Mouse (Mus musculus) stomach, embryonic 16.5 days (tissue): ENCODE data around the gene Olfr1380. TPM values are rescaled to one million over a fixed set of nuclear protein-coding genes. Genes with fewer than 3 reads are reported as not detected.
"Not testable (repeated sequence)": the region's sequence is repeated elsewhere in the genome, so short reads cannot be mapped to it uniquely, and the experiment has no call there.

Source experiments
- ATAC-seq: fragments of 200-750 bp; cut with Nextera tagmentation; 2 replicates; pipeline ENCODE4 v1.8.0; 2017; ENCODE audit warnings: moderate number of reproducible peaks, moderate TSS enrichment; ENCODE audit not compliant: insufficient read depth, low FRiP score
- H3K27ac ChIP-seq: fragments of 300-500 bp; sonication (generic); 2 replicates; pipeline ENCODE4 v1.5.1; 2014; ENCODE audit warnings: low read length
- H3K27me3 ChIP-seq: fragments of 300-500 bp; sonication (generic); 2 replicates; pipeline ENCODE4 v1.6.1; 2014; ENCODE audit warnings: low read length, control low read depth, mixed read lengths; ENCODE audit not compliant: control insufficient read depth, insufficient read depth
- H3K36me3 ChIP-seq: fragments of 300-500 bp; sonication (generic); 2 replicates; pipeline ENCODE4 v1.6.1; 2014; ENCODE audit warnings: low read length; ENCODE audit not compliant: control insufficient read depth, insufficient read depth
- H3K4me1 ChIP-seq: fragments of 300-500 bp; sonication (generic); 2 replicates; pipeline ENCODE4 v1.6.1; 2014; ENCODE audit warnings: low read length, control low read depth, mixed read lengths; ENCODE audit not compliant: control insufficient read depth, insufficient read depth
- H3K4me2 ChIP-seq: fragments of 300-500 bp; sonication (generic); 2 replicates; pipeline ENCODE4 v1.6.1; 2014; ENCODE audit warnings: low read depth, low read length, mixed read lengths
- H3K4me3 ChIP-seq: fragments of 300-500 bp; sonication (generic); replicated peaks from 2 replicates; pipeline ENCODE4 v1.5.1; 2014; ENCODE audit warnings: mild to moderate bottlenecking, low read length
- H3K9ac ChIP-seq: fragments of 300-500 bp; sonication (generic); 2 replicates; pipeline ENCODE4 v1.6.1; 2014; ENCODE audit warnings: low read length
- H3K9me3 ChIP-seq: fragments of 300-500 bp; sonication (generic); replicated peaks from 2 replicates; pipeline ENCODE4 v1.6.1; 2016; ENCODE audit warnings: low read length, control low read depth; ENCODE audit not compliant: control insufficient read depth
- WGBS: fragments of 180-500 bp; shearing (Covaris S2); extraction: QIAGEN DNeasy Blood & Tissue Kit; methylation state at CpG from one replicate; pipeline ENCODE4 v1.1.7; 2014; 5-methylcytosine and 5-hydroxymethylcytosine counted together
- polyA plus RNA-seq: library from polyadenylated mRNA; unstranded; fragments of >200 nt; fragmentation: Nextera tagmentation; extraction: Ambion mirVana; gene quantifications from 2 replicates; pipeline ENCODE4 v1.2.1, GENCODE M21; 2015

Gene Olfr1380
- polyA plus RNA-seq, 1 experiment from 2014 or later = not detected

GRCm38 (mm10) chr11:49590213-49590612, 33.5 kb downstream of the Olfr1380 start:
- no peaks in the 10 kb centered on the region for H3K36me3 ChIP-seq
- H3K9ac ChIP-seq = no peak overlapping the region
- no peak overlapping the region for H3K27ac ChIP-seq
- peak; percentile 21; the same call in 1 of the 2 replicates for ATAC-seq
- no peaks in the 10 kb centered on the region for H3K4me1 ChIP-seq
- no peak overlapping the region for H3K4me2 ChIP-seq
- WGBS = 86% methylated on average over 19 of the region's 19 CpGs
- no peak overlapping the region for H3K4me3 ChIP-seq
- H3K9me3 ChIP-seq = no peaks in the 10 kb centered on the region
- no peaks in the 10 kb centered on the region for H3K27me3 ChIP-seq

GRCm38 (mm10) chr11:49597149-49597548, 40.5 kb downstream of the Olfr1380 start:
- not testable (repeated sequence) for H3K4me2 ChIP-seq, H3K4me3 ChIP-seq, H3K27me3 ChIP-seq, H3K27ac ChIP-seq, H3K9ac ChIP-seq, H3K9me3 ChIP-seq, H3K36me3 ChIP-seq, ATAC-seq, H3K4me1 ChIP-seq
- WGBS = 46% methylated on average over 2 of the region's 2 CpGs

GRCm38 (mm10) chr11:49608306-49608705, 51.6 kb downstream of the Olfr1380 start:
- H3K4me2 ChIP-seq, H3K27ac ChIP-seq, H3K27me3 ChIP-seq, H3K9ac ChIP-seq, H3K4me1 ChIP-seq, H3K36me3 ChIP-seq, H3K4me3 ChIP-seq, H3K9me3 ChIP-seq, ATAC-seq: not testable (repeated sequence)
- WGBS = 89% methylated on average over 5 of the region's 5 CpGs

GRCm38 (mm10) chr11:49608938-49609867, 52.5 kb downstream of the Olfr1380 start, which contains the start of gene Flt4:
TSS of gene Flt4 (plus strand) at chr11:49609263.
- not testable (repeated sequence) for H3K27me3 ChIP-seq, H3K4me1 ChIP-seq, H3K9me3 ChIP-seq, H3K27ac ChIP-seq, H3K36me3 ChIP-seq
- H3K9ac ChIP-seq = peak within 1 kb of the TSS; percentile 48
- peak within 1 kb of the TSS; percentile 54 for H3K4me3 ChIP-seq
- 3% methylated on average over 48 of the region's 61 CpGs for WGBS
- ATAC-seq = peak; percentile 83
- H3K4me2 ChIP-seq = peak within 1 kb of the TSS; percentile 65

GRCm38 (mm10) chr11:49609868-49610824, 53.5 kb downstream of the Olfr1380 start:
- H3K4me1 ChIP-seq, H3K9me3 ChIP-seq, H3K27ac ChIP-seq, H3K36me3 ChIP-seq, H3K27me3 ChIP-seq, ATAC-seq: not testable (repeated sequence)
- 2% methylated on average over 49 of the region's 52 CpGs for WGBS
- H3K4me3 ChIP-seq = peak overlapping the region; percentile 54
- peak overlapping the region; percentile 65 for H3K4me2 ChIP-seq
- H3K9ac ChIP-seq = peak overlapping the region; percentile 48

- H3K4me2 ChIP-seq = 0 out of 2 replicates have a peak overlapping the region, but pooled peaks have one; percentile 12
- not testable (repeated sequence) for H3K9ac ChIP-seq, H3K27ac ChIP-seq, H3K36me3 ChIP-seq, H3K4me3 ChIP-seq, H3K27me3 ChIP-seq, H3K4me1 ChIP-seq, ATAC-seq, H3K9me3 ChIP-seq
- 22% methylated on average over 3 of the region's 3 CpGs for WGBS
Observed at GRCm38 (mm10) chr11:49611349-49611748, 54.7 kb downstream of the Olfr1380 start.

- no peaks in the 10 kb centered on the region for H3K36me3 ChIP-seq
- WGBS = 42% methylated on average over 3 of the region's 3 CpGs
- H3K9me3 ChIP-seq = no peaks in the 10 kb centered on the region
- no peak overlapping the region for H3K27ac ChIP-seq
- peaks cover 3% of the 10 kb centered on the region; the same call in 1 of the 2 replicates for H3K27me3 ChIP-seq
- no peak overlapping the region for H3K4me3 ChIP-seq
- H3K4me1 ChIP-seq = no peaks in the 10 kb centered on the region
- no peak for ATAC-seq
- H3K9ac ChIP-seq = no peak overlapping the region
- H3K4me2 ChIP-seq = no peak overlapping the region
Observed at GRCm38 (mm10) chr11:49612154-49612553, 55.5 kb downstream of the Olfr1380 start.

GRCm38 (mm10) chr11:49613349-49613748, 56.7 kb downstream of the Olfr1380 start:
- WGBS = 13% methylated on average over 10 of the region's 10 CpGs
- no peak overlapping the region for H3K9ac ChIP-seq
- H3K27me3 ChIP-seq = no peaks in the 10 kb centered on the region
- H3K4me2 ChIP-seq = no peak overlapping the region
- H3K36me3 ChIP-seq = no peaks in the 10 kb centered on the region
- peak; percentile 23; the same call in 1 of the 2 replicates for ATAC-seq
- H3K4me3 ChIP-seq = no peak overlapping the region
- no peak overlapping the region for H3K27ac ChIP-seq
- no peaks in the 10 kb centered on the region for H3K4me1 ChIP-seq
- H3K9me3 ChIP-seq = no peaks in the 10 kb centered on the region
